Mouse (Mus musculus): ENCODE measurements around the gene Mycbp2. TPM values are rescaled to one million over a fixed set of nuclear protein-coding genes. Genes with fewer than 3 reads are reported as not detected.
A peak's percentile ranks its signal among the peaks of the same experiment; 100 is the strongest.

The Mycbp2 gene
- polyA plus RNA-seq (2015; fragmentation: Nextera tagmentation; extraction: Ambion mirVana), result 50.1 and 51.8 TPM in 2 replicates

GRCm38 (mm10) chr14:103346729-103347505, at the start of gene Mycbp2:
Mycbp2 (minus strand) TSS chr14:103346814.
- ATAC-seq (ENCODE audit: low read depth), result peak; percentile 97
- no peaks in the 10 kb centered on the region for H3K36me3 ChIP-seq
- H3K27me3 ChIP-seq, result no peaks in the 10 kb centered on the region
- H3K4me3 ChIP-seq, result peak within 1 kb of the TSS; percentile 83
- H3K4me2 ChIP-seq, result peak within 1 kb of the TSS; percentile 78
- 6% methylated on average over 38 of the region's 41 CpGs for WGBS
- no peaks in the 10 kb centered on the region for H3K9me3 ChIP-seq
- H3K4me1 ChIP-seq (replicated peaks), result peaks cover 53% of the 10 kb centered on the region
- peak within 1 kb of the TSS; percentile 97 for H3K27ac ChIP-seq (replicated peaks)
- peak within 1 kb of the TSS; percentile 94 for H3K9ac ChIP-seq

GRCm38 (mm10) chr14:103392391-103392790, 45.8 kb upstream of the Mycbp2 start:
- H3K4me3 ChIP-seq, result no peak overlapping the region
- WGBS, result 75% methylated on average over 7 of the region's 7 CpGs
- H3K27ac ChIP-seq (replicated peaks), result no peak overlapping the region
- no peaks in the 10 kb centered on the region for H3K9me3 ChIP-seq
- H3K36me3 ChIP-seq, result no peaks in the 10 kb centered on the region
- H3K4me2 ChIP-seq, result no peak overlapping the region
- H3K4me1 ChIP-seq (replicated peaks), result no peaks in the 10 kb centered on the region
- no peak for ATAC-seq (ENCODE audit: low read depth)
- no peaks in the 10 kb centered on the region for H3K27me3 ChIP-seq
- no peak overlapping the region for H3K9ac ChIP-seq

GRCm38 (mm10) chr14:103387431-103387830, 40.8 kb upstream of the Mycbp2 start:
- H3K9ac ChIP-seq, result no peak overlapping the region
- no peaks in the 10 kb centered on the region for H3K9me3 ChIP-seq
- WGBS, result 92% methylated on average over 4 of the region's 4 CpGs
- no peak overlapping the region for H3K4me3 ChIP-seq
- no peak for ATAC-seq (ENCODE audit: low read depth)
- H3K27me3 ChIP-seq, result no peaks in the 10 kb centered on the region
- no peaks in the 10 kb centered on the region for H3K36me3 ChIP-seq
- H3K27ac ChIP-seq (replicated peaks), result no peak overlapping the region
- H3K4me1 ChIP-seq (replicated peaks), result no peaks in the 10 kb centered on the region
- no peak overlapping the region for H3K4me2 ChIP-seq

DNA sequence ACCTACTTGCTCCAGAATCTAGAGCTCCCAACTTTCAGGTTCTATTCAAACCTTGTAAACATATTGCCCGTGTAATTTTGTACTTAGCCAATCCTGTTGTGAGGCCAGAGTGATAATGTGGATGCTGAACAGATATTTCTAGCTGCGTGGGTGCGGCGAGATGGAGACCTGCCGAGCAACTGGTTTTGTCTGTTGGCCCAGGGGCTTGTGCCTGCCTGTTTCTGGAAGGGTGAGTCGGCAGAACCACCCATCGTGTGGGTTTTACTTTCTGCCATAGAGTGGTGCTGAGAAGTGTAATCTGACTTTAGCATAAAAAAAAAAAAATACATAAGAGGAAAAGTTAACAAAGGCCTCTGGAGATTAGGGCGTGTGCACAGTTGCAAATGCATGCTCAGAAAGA, 40.3 kb upstream of the Mycbp2 start:
- no peak for ATAC-seq (ENCODE audit: low read depth)
- WGBS, result 88% methylated on average over 8 of the region's 8 CpGs

DNA sequence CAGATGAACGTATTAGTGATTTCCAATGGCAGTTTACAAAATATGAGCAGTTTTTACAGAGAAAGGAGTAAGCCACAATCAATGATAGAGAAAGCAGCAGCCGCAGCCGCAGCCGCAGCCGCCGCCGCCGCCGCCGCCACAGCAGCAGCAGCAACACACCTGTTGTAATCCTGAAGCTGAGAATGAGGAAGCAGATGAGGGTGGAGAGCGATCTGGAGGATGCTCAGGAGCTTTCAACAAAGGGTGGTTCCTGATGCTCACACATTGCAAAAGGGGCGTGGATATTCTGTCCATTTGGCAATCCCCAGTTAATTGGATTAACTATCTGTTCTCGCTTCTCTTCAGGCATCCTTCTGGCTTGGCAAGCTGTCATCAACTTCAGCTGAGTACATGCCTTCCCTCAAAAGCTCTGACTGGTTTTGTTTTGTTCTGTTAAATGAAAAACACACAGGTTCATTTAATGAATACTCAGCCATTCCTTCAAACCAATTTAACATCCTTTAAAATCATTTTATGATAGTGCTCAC, 38.5 kb upstream of the Mycbp2 start:
- H3K4me2 ChIP-seq, result no peak overlapping the region
- H3K9me3 ChIP-seq, result no peaks in the 10 kb centered on the region
- no peaks in the 10 kb centered on the region for H3K4me1 ChIP-seq (replicated peaks)
- 82% methylated on average over 13 of the region's 13 CpGs for WGBS
- H3K27me3 ChIP-seq, result no peaks in the 10 kb centered on the region
- no peaks in the 10 kb centered on the region for H3K36me3 ChIP-seq
- H3K4me3 ChIP-seq, result no peak overlapping the region
- H3K9ac ChIP-seq, result no peak overlapping the region
- H3K27ac ChIP-seq (replicated peaks), result no peak overlapping the region
- ATAC-seq (ENCODE audit: low read depth), result no peak

More for the DNA sequence above, 40.3 kb upstream of the Mycbp2 start:
- H3K9ac ChIP-seq, result no peak overlapping the region
- H3K27ac ChIP-seq (replicated peaks), result no peak overlapping the region
- H3K36me3 ChIP-seq, result no peaks in the 10 kb centered on the region
- H3K4me1 ChIP-seq (replicated peaks), result no peaks in the 10 kb centered on the region
- H3K4me2 ChIP-seq, result no peak overlapping the region
- no peaks in the 10 kb centered on the region for H3K9me3 ChIP-seq
- H3K4me3 ChIP-seq, result no peak overlapping the region
- H3K27me3 ChIP-seq, result no peaks in the 10 kb centered on the region

GRCm38 (mm10) chr14:103378703-103379102, 32.1 kb upstream of the Mycbp2 start:
- ATAC-seq (ENCODE audit: low read depth), result no peak
- WGBS, result 82% methylated on average over 3 of the region's 3 CpGs
- no peak overlapping the region for H3K4me3 ChIP-seq

GRCm38 (mm10) chr14:103376765-103377164, 30.2 kb upstream of the Mycbp2 start:
- Histone ChIP-seq H3K27me3 (no peaks in the 10 kb centered on the region), H3K27ac (replicated peaks) (no peak overlapping the region), H3K9ac (no peak overlapping the region), H3K4me3 (no peak overlapping the region), H3K4me2 (no peak overlapping the region), H3K4me1 (replicated peaks) (no peaks in the 10 kb centered on the region), H3K36me3 (no peaks in the 10 kb centered on the region), H3K9me3 (no peaks in the 10 kb centered on the region)
- WGBS, result 87% methylated on average over 3 of the region's 3 CpGs
- ATAC-seq (ENCODE audit: low read depth), result no peak

More at GRCm38 (mm10) chr14:103378703-103379102, 32.1 kb upstream of the Mycbp2 start:
- Histone ChIP-seq H3K27ac (replicated peaks) (no peak overlapping the region), H3K36me3 (no peaks in the 10 kb centered on the region), H3K27me3 (no peaks in the 10 kb centered on the region), H3K9me3 (no peaks in the 10 kb centered on the region), H3K9ac (no peak overlapping the region), H3K4me2 (no peak overlapping the region), H3K4me1 (replicated peaks) (no peaks in the 10 kb centered on the region)

GRCm38 (mm10) chr14:103375523-103375922, 28.9 kb upstream of the Mycbp2 start:
- H3K9me3 ChIP-seq, result no peaks in the 10 kb centered on the region
- no peak for ATAC-seq (ENCODE audit: low read depth)
- WGBS, result 100% methylated on average over 1 of the region's 1 CpGs
- H3K27ac ChIP-seq (replicated peaks), result no peak overlapping the region
- no peaks in the 10 kb centered on the region for H3K36me3 ChIP-seq
- H3K27me3 ChIP-seq, result no peaks in the 10 kb centered on the region
- H3K4me2 ChIP-seq, result no peak overlapping the region
- no peak overlapping the region for H3K4me3 ChIP-seq
- H3K4me1 ChIP-seq (replicated peaks), result no peaks in the 10 kb centered on the region
- H3K9ac ChIP-seq, result no peak overlapping the region

DNA sequence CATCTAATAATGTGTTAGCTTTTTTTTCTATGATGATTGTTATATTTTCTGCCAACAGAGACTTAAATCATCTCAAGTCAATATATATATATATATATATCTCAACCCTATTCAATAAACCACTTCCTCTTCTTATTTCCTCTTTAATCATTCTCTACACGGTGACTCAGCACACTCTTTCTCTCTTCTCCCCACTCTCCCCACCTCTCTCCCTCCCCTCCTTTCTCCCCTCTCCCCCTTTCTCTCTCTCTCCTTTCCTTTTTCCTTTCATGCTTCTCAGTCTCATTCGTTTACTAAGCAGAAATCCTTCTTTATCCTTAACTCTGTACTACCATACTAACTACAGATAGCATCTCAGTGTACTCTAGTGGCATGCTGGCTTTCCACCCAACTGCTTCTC, 16.6 kb upstream of the Mycbp2 start:
- Histone ChIP-seq H3K27me3 (no peaks in the 10 kb centered on the region), H3K4me2 (no peak overlapping the region), H3K4me3 (no peak overlapping the region), H3K27ac (replicated peaks) (no peak overlapping the region), H3K36me3 (no peaks in the 10 kb centered on the region), H3K9me3 (no peaks in the 10 kb centered on the region), H3K4me1 (replicated peaks) (no peaks in the 10 kb centered on the region), H3K9ac (no peak overlapping the region)
- no peak for ATAC-seq (ENCODE audit: low read depth)
- 44% methylated on average over 2 of the region's 2 CpGs for WGBS

GRCm38 (mm10) chr14:103356066-103356465, 9.5 kb upstream of the Mycbp2 start:
- WGBS, result 74% methylated on average over 3 of the region's 3 CpGs
- no peak for ATAC-seq (ENCODE audit: low read depth)
- no peak overlapping the region for H3K9ac ChIP-seq

DNA sequence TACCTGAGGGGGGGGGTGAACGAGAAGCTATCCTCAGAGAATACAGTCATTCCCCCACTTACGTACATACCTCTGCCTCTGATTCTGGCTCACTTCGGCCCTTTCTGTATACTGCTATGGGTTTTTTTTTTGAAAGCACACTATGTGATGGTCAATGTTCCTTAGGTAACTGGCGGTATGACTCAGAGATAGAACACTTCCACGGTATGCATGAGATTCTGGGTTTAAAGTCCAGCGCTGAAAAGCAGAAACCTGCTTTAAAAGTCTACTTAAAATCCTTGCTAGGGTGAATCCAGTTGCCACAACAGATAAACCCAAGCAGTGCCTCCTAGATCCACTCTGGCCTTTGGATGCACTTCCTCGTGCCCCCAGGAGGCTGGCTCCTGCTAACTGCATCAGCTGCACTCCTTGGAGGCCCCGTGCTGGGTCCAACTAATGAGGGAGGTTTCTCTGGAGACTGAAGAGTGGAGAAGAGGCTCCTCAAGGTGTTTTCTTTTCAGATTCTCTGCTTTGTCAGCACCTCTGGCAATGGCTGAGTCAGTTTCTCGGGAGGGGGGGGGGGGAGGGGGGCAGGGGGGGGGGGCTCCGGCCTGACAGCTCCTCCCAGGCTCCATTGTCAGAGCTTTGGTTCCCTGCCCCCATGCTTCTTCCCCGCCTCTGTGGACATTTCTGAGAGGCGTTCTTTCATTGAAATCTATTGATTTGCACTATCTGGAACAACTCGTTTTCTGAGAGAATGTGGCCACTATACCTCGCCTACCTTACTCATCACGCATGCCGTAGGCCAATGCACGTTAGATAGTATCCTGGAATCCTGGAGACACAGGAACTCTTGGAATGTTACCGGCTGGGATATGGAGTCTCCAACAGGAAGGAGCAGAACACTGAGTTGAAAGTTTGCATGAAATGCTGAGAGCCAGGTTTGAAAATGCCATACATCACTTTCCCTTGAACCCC, 8.1 kb upstream of the Mycbp2 start:
- WGBS, result 34% methylated on average over 17 of the region's 18 CpGs
- 0 out of 2 replicates have a peak overlapping the region, but pooled peaks have one; percentile 3 for H3K4me2 ChIP-seq

More at GRCm38 (mm10) chr14:103356066-103356465, 9.5 kb upstream of the Mycbp2 start:
- Histone ChIP-seq H3K9me3 (no peaks in the 10 kb centered on the region), H3K27ac (replicated peaks) (no peak overlapping the region), H3K36me3 (no peaks in the 10 kb centered on the region), H3K4me2 (no peak overlapping the region), H3K4me3 (no peak overlapping the region), H3K27me3 (no peaks in the 10 kb centered on the region), H3K4me1 (replicated peaks) (0 out of 2 replicates have a peak, but pooled peaks cover 9% of the 10 kb centered on the region)

More for the DNA sequence above, 8.1 kb upstream of the Mycbp2 start:
- H3K9me3 ChIP-seq, result no peaks in the 10 kb centered on the region
- H3K27ac ChIP-seq (replicated peaks), result no peak overlapping the region
- no peaks in the 10 kb centered on the region for H3K36me3 ChIP-seq
- no peak for ATAC-seq (ENCODE audit: low read depth)
- H3K4me3 ChIP-seq, result no peak overlapping the region
- no peak overlapping the region for H3K9ac ChIP-seq
- no peaks in the 10 kb centered on the region for H3K27me3 ChIP-seq
- 0 out of 2 replicates have a peak, but pooled peaks cover 18% of the 10 kb centered on the region for H3K4me1 ChIP-seq (replicated peaks)

Measured in neural tube, embryonic 13.5 days (tissue).